Mouse (Mus musculus) small intestine, adult 2 months (tissue): ENCODE results near the gene Gm3488.
"Not testable (repeated sequence)": the region's sequence is repeated elsewhere in the genome, so short reads cannot be mapped to it uniquely, and the experiment has no call there.

Experiments
- CTCF ChIP-seq: fragments of 200-500 bp; IDR thresholded peaks from 2 replicates; pipeline ENCODE4 v1.5.1; 2012; ENCODE audit warnings: low read depth, mild to moderate bottlenecking, control low read depth, inconsistent platforms, low read length, moderate library complexity, mixed read lengths; ENCODE audit not compliant: insufficient replicate concordance, insufficient read length; ENCODE audit errors: extremely low read depth
- POLR2A ChIP-seq: fragments of 200-500 bp; IDR thresholded peaks from 2 replicates; pipeline ENCODE4 v1.6.1; 2012; ENCODE audit warnings: low read depth, mild to moderate bottlenecking, control low read depth, inconsistent platforms, low read length, moderate library complexity

DNA sequence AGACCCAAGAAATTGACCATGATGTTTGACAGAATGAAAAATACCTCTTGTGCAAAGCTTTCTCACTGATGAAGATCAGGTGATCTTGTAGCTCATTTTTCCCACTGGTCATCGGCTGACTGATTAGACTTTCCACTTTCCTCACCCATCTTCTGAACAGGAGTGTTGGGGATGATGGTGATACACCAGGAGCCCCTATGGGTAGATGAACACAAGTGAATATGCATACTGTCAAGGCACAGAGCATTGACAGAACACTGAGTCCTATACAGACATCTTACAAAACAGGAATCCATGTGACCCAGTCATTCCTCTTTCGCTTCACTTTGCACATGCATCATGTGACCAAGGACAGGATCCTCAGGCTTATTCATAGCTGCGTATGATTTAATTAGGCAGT is 46.1 kb upstream of the Gm3488 start, which contains the start of gene Gm3194:
- TF ChIP-seq CTCF, POLR2A: not testable (repeated sequence)
